23 mouse cellular contexts compared by ENCODE assay signal in genomic region chr10:59585621-59586020, GRCm38 (mm10). TPM values are rescaled to one million over a fixed set of nuclear protein-coding genes. Genes with fewer than 3 reads are reported as not detected.
"Had no signal": no experiment of that assay in that cellular context is flagged by ENCODE, and none has a peak within 500 bp of the region (broad histone marks: within the 10 kb centered on the region; RNA-seq: fewer than 3 reads in every experiment).

No protein-coding gene starts in this region.

- DNase-seq: liver, embryonic 13.5 days; liver, postnatal 0 days; lung, embryonic 14.5 days; right cerebral cortex, postnatal 14 days; spleen, adult 18-20 months; thymus, adult 18-20 months; thymus, postnatal 14 days; thymus, postnatal 36 days had no signal

RNA-seq across cellular contexts. Expression of gene Gm10322, which starts 30.2 kb away (rescaled TPM):
- total RNA-seq: megakaryocyte progenitor cell, adult 5-6 weeks; midbrain, postnatal 0 days; monocyte, adult 5-6 weeks; neutrophil, adult 5-6 weeks had no signal
- polyA plus RNA-seq: liver, embryonic 13.5 days; liver, embryonic 15.5 days; liver, postnatal 0 days; lung, embryonic 14.5 days; lung, embryonic 16.5 days; macrophage; midbrain, embryonic 11.5 days; midbrain, embryonic 13.5 days; midbrain, embryonic 15.5 days; midbrain, postnatal 0 days; neural tube, embryonic 12.5 days; neural tube, embryonic 14.5 days; stomach, embryonic 14.5 days; stomach, embryonic 16.5 days; thymus, postnatal 0 days had no signal
